Mouse (Mus musculus) heart, embryonic 14.5 days (tissue): ENCODE results near the gene Sept11. TPM values are rescaled to one million over a fixed set of nuclear protein-coding genes. Genes with fewer than 3 reads are reported as not detected.

Experiments
- ATAC-seq: fragments of 200-750 bp; cut with Nextera tagmentation; 2 replicates; pipeline ENCODE4 v1.8.0; 2017; ENCODE audit warnings: low read depth, moderate TSS enrichment; ENCODE audit not compliant: insufficient number of reproducible peaks, insufficient read depth, low FRiP score
- H3K27ac ChIP-seq, 2 experiments: fragments of 200-500 bp in 1 of 2; fragments of 300-500 bp in 1 of 2; sonication (generic) in 1 of 2; replicated peaks in 1 of 2; 2 replicates each; pipeline ENCODE4 v1.5.1; 2012 to 2014; ENCODE audit warnings: low read depth in 2 of 2, low read length in 2 of 2, control low read depth in 1 of 2, mild to moderate bottlenecking in 1 of 2, mixed read lengths in 1 of 2; ENCODE audit not compliant: control insufficient read depth in 1 of 2, insufficient read depth in 1 of 2
- H3K27me3 ChIP-seq: fragments of 300-500 bp; sonication (generic); 2 replicates; pipeline ENCODE4 v1.6.1; 2014; ENCODE audit warnings: mild to moderate bottlenecking, low read length, control low read depth; ENCODE audit not compliant: control insufficient read depth, insufficient read depth
- H3K36me3 ChIP-seq: fragments of 300-500 bp; sonication (generic); 2 replicates; pipeline ENCODE4 v1.6.1; 2014; ENCODE audit warnings: mild to moderate bottlenecking, control low read depth, low read length, mixed read lengths; ENCODE audit not compliant: control insufficient read depth, insufficient read depth
- H3K4me1 ChIP-seq, 2 experiments: fragments of 200-500 bp in 1 of 2; fragments of 300-500 bp in 1 of 2; sonication (generic) in 1 of 2; 2 replicates each; pipeline ENCODE4 v1.6.1; 2012 to 2014; ENCODE audit warnings: low read length in 2 of 2, control low read depth in 1 of 2, mixed read lengths in 1 of 2; ENCODE audit not compliant: control insufficient read depth in 2 of 2, insufficient read depth in 2 of 2
- H3K4me2 ChIP-seq: fragments of 300-500 bp; sonication (generic); 2 replicates; pipeline ENCODE4 v1.6.1; 2014; ENCODE audit warnings: mild to moderate bottlenecking, low read length
- H3K4me3 ChIP-seq, 2 experiments: fragments of 200-500 bp in 1 of 2; fragments of 300-500 bp in 1 of 2; sonication (generic) in 1 of 2; 2 replicates each; pipeline ENCODE4 v1.5.1; 2012 to 2014; ENCODE audit warnings: low read length in 2 of 2, mild to moderate bottlenecking in 2 of 2, control low read depth in 1 of 2, low read depth in 1 of 2, moderate library complexity in 1 of 2; ENCODE audit not compliant: control insufficient read depth in 1 of 2, insufficient read depth in 1 of 2
- H3K9ac ChIP-seq: fragments of 300-500 bp; sonication (generic); 2 replicates; pipeline ENCODE4 v1.6.1; 2014; ENCODE audit warnings: mild to moderate bottlenecking, low read length
- H3K9me3 ChIP-seq: fragments of 300-500 bp; sonication (generic); 2 replicates; pipeline ENCODE4 v1.6.1; 2016; ENCODE audit warnings: low read length, control low read depth; ENCODE audit not compliant: control insufficient read depth
- WGBS: fragments of 180-500 bp; shearing (Covaris S2); extraction: QIAGEN DNeasy Blood & Tissue Kit; methylation state at CpG from one replicate; pipeline ENCODE4 v1.1.7; 2014; 5-methylcytosine and 5-hydroxymethylcytosine counted together
- polyA plus RNA-seq: library from polyadenylated mRNA; unstranded; fragments of >200 nt; fragmentation: Nextera tagmentation; extraction: Ambion mirVana; gene quantifications from 2 replicates; pipeline ENCODE4 v1.2.1, GENCODE M21; 2014

Gene Sept11
- polyA plus RNA-seq, 1 experiment from 2014 or later, result 83.8 TPM

- H3K4me2 ChIP-seq, result no peak overlapping the region
- H3K4me3 ChIP-seq, result no peak overlapping the region
- no peaks in the 10 kb centered on the region for H3K9me3 ChIP-seq
- peaks cover 4 to 7% of the 10 kb centered on the region in 2 experiments; a peak in 3 of 4 replicates for H3K4me1 ChIP-seq
- 78% methylated on average over 1 of the region's 1 CpGs for WGBS
- H3K9ac ChIP-seq, result no peak overlapping the region
- H3K27me3 ChIP-seq, result peaks cover 33% of the 10 kb centered on the region
- ATAC-seq, result no peak
- no peak overlapping the region for H3K27ac ChIP-seq
- no peaks in the 10 kb centered on the region for H3K36me3 ChIP-seq
These were observed 43.3 kb upstream of the Sept11 start for GRCm38 (mm10) chr5:93049971-93050370.

GRCm38 (mm10) chr5:93051041-93051440, 42.2 kb upstream of the Sept11 start:
- no peaks in the 10 kb centered on the region for H3K36me3 ChIP-seq
- H3K4me1 ChIP-seq, result no peaks in the 10 kb centered on the region
- peaks cover 24% of the 10 kb centered on the region for H3K27me3 ChIP-seq
- no peaks in the 10 kb centered on the region for H3K9me3 ChIP-seq
- WGBS, result 45% methylated on average over 5 of the region's 5 CpGs
- no peak overlapping the region for H3K4me2 ChIP-seq
- no peak overlapping the region for H3K27ac ChIP-seq
- no peak for ATAC-seq
- H3K9ac ChIP-seq, result no peak overlapping the region
- H3K4me3 ChIP-seq, result no peak overlapping the region

DNA sequence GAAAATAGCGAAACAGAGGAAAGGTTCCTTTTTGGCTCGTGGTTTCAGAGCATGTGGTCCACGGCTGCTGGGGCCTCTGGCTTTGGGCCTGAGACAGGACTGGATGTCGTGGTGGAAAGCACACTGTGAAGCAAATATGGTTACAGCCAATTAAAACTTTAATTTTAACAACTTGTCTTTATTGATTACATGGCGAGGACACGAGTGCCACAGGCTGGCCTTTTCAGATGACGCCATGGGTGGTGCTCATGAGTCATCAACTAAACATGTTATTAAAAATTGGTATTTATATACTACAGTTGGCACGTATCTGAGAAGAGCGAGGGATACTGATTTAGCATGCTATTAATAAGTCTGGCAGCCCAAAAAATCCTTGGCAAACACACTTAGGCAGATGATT, 41.3 kb upstream of the Sept11 start:
- Histone ChIP-seq H3K9me3 (no peaks in the 10 kb centered on the region), H3K27me3 (peaks cover 15% of the 10 kb centered on the region), H3K27ac (no peak overlapping the region), H3K9ac (no peak overlapping the region), H3K36me3 (no peaks in the 10 kb centered on the region), H3K4me1 (no peaks in the 10 kb centered on the region), H3K4me3 (no peak overlapping the region), H3K4me2 (no peak overlapping the region)
- ATAC-seq, result no peak
- 82% methylated on average over 9 of the region's 9 CpGs for WGBS

DNA sequence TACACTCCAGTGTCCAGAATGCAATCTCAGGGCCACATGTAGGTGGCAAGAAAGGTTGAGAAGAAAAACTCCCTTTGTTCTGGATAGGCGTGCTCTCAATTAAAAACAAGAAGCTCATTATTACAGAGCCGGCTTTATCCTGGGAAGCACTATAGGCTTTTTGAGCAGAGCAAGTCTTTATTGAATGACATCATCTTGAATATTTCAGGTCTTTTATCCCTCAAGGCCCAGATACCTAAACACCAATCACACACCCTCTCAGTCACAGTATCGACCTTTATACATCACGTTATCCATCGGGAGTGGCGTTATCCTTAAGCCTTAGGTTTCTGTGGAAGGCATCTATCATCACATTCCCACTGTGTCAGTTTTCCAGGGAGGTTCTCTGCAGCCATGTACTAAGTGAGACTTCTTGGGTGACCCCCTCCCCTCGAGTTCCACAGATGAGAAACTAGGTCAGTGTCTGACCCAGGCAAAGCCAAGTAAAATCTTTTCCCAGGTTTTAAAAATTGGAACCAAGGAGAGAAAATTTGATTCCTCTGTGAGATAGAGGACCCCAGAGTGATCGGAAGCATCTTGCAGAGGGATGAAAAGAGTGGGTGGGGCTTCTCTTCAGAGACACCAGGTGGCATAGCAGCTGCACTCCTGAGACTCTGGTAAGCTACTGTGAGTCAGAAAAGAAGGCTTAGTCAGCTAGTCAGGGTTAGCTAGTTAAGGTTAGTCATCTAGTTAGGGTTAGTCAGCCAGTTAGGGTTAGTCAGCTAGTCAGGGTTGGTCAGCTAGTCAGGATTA, 39.4 kb upstream of the Sept11 start:
- no peak overlapping the region for H3K4me2 ChIP-seq
- no peaks in the 10 kb centered on the region for H3K36me3 ChIP-seq
- no peak overlapping the region for H3K27ac ChIP-seq
- no peak for ATAC-seq
- no peak overlapping the region for H3K9ac ChIP-seq
- no peak overlapping the region for H3K4me3 ChIP-seq
- no peaks in the 10 kb centered on the region for H3K9me3 ChIP-seq
- WGBS, result 36% methylated on average over 8 of the region's 8 CpGs
- 0 out of 2 replicates have a peak, but pooled peaks cover 3% of the 10 kb centered on the region for H3K27me3 ChIP-seq
- H3K4me1 ChIP-seq, result no peaks in the 10 kb centered on the region

- no peak overlapping the region for H3K27ac ChIP-seq
- H3K36me3 ChIP-seq, result no peaks in the 10 kb centered on the region
- H3K4me3 ChIP-seq, result no peak overlapping the region
- H3K9ac ChIP-seq, result no peak overlapping the region
- H3K4me2 ChIP-seq, result no peak overlapping the region
- no peak for ATAC-seq
- WGBS, result 68% methylated on average over 4 of the region's 4 CpGs
- no peaks in the 10 kb centered on the region for H3K27me3 ChIP-seq
- H3K9me3 ChIP-seq, result no peaks in the 10 kb centered on the region
- H3K4me1 ChIP-seq, result no peaks in the 10 kb centered on the region
These were observed 32.4 kb upstream of the Sept11 start for GRCm38 (mm10) chr5:93060865-93061264.

- WGBS, result 69% methylated on average over 7 of the region's 7 CpGs
- Histone ChIP-seq H3K9me3 (no peaks in the 10 kb centered on the region), H3K9ac (no peak overlapping the region), H3K36me3 (no peaks in the 10 kb centered on the region), H3K4me2 (no peak overlapping the region), H3K27ac (no peak overlapping the region), H3K4me3 (no peak overlapping the region), H3K27me3 (no peaks in the 10 kb centered on the region), H3K4me1 (no peaks in the 10 kb centered on the region)
- ATAC-seq, result no peak
These were observed 15.4 kb upstream of the Sept11 start for GRCm38 (mm10) chr5:93077661-93078323.

DNA sequence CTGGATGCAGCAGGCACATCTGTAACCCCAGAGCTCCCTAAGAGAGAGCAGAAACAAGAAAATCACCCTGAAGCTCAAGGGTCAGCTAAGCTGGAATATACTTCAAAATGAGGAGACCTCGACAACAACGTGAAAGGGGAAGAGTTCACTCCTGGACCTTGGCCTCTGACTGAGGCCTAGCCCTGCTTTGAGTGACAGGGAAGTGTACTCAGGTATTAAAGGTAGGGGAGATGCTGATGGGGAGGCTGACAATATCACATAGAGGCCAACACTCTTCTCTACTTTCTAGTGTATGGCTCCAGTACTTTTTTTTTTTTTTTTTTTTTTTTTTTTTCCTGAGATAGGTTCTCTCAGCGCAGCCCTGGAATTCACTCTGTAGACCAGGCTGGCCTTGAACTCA, 13.6 kb upstream of the Sept11 start:
- Histone ChIP-seq H3K9me3 (no peaks in the 10 kb centered on the region), H3K27ac (no peak overlapping the region), H3K36me3 (no peaks in the 10 kb centered on the region), H3K4me1 (0 out of 4 replicates have a peak, but pooled peaks cover 0 to under 1% of the 10 kb centered on the region in 2 experiments), H3K4me3 (no peak overlapping the region), H3K9ac (no peak overlapping the region), H3K27me3 (no peaks in the 10 kb centered on the region), H3K4me2 (no peak overlapping the region)
- 84% methylated on average over 3 of the region's 3 CpGs for WGBS
- no peak for ATAC-seq
